Mouse (Mus musculus) lung, adult 2 months (tissue): ENCODE results near the gene Fbln1.

Source experiments
- CTCF ChIP-seq: fragments of 200-500 bp; IDR thresholded peaks from 2 replicates; pipeline ENCODE4 v1.5.1; 2011; ENCODE audit warnings: mild to moderate bottlenecking, low read length, control low read depth; ENCODE audit not compliant: insufficient read depth
- POLR2A ChIP-seq: fragments of 200-500 bp; IDR thresholded peaks from 2 replicates; pipeline ENCODE4 v1.6.1; 2011; ENCODE audit warnings: low read depth, mild to moderate bottlenecking, control low read depth, low read length, borderline replicate concordance; ENCODE audit errors: extremely low read depth

- TF ChIP-seq CTCF (no peak), POLR2A (no peak)
Observed at GRCm38 (mm10) chr15:85307061-85307660, 101.4 kb downstream of the Fbln1 start.
